Mouse (Mus musculus) pancreas, adult 10 weeks (tissue): ENCODE results near the gene Hist1h4a. TPM values are rescaled to one million over a fixed set of nuclear protein-coding genes. Genes with fewer than 3 reads are reported as not detected.

Experiments used
- polyA plus RNA-seq: library from polyadenylated mRNA; stranded (reverse); fragments of 350-450 nt; fragmentation: Illumina TruSeq; extraction: RNeasy Lipid Tissue Mini Kit (QIAGEN cat#74804); gene quantifications from one replicate; pipeline ENCODE4 v1.2.3, GENCODE M21; 2015; ENCODE audit warnings: low read depth, low replicate concordance; ENCODE audit not compliant: insufficient read depth

The Hist1h4a gene
- polyA plus RNA-seq: not detected

DNA sequence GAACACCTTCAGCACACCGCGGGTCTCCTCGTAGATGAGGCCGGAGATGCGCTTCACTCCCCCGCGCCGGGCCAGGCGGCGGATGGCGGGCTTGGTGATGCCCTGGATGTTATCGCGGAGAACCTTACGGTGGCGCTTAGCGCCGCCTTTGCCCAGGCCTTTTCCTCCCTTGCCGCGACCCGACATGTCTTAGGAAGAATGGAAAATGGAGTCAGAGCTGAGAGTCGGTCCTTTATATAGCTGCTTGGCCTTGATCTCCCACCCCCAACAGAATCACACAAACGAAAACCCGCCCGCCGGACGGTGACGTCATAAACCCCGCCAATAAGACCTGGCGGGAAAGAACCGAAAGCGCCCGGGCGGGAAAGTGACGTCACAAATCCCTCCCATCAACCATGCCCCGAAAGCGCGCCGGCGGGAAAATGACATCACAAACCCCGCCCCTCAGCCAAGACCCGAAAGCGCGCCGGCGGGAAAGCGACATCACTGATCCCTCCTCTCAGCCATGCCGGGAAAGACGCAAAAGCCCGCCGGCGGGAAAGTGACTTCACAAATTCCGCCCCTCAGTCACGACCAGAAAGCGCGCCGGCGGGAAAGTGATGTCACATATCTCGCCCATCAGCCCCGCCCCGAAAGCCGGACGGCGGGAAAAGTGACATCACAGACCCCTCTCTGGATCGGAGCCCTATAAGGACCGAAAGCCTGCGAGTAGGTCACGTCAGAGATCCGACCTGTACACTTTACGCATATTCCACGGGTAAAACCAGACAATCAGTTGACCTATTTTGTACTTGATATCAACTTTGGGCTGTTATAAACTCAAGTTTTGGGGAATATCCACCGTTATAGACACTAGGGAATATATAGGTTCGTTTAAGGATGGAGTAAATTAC, at the start of gene Hist1h4a:
Hist1h4a (minus strand) TSS at position 259 of the 893 bp plus-strand sequence.

DNA sequence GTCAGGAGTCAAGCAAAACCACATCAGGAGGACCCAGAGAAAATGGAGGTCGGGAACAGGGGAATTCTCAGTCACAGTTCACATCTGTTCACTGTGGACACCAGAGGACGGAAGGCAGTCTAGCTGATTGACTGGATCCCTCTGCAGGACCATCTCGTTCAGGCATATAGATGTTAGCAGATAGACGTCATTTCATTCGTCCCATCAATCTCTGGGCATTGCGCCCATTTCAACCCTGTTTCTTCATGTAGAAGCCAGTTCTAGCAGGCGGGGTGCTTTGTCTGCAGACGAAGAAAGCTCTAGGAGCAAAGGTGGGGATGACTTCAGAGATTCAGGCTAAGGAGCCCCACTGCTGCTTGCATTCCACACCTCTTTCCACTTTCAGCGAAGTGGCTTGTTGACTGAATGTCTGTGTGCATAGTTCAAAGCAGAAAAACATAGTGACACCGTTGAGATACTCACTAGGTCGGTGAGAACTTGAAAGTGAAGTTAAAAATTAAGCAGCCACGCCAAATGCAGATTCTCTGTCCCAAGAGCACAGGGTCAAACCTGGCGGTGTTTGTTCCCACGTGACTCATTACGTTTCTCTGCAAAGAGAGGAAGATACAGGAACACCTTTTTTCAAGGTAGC, 45.5 kb upstream of the Hist1h4a start, which contains the start of gene Slc17a2:
Slc17a2 (plus strand) TSS at position 572 of the 631 bp plus-strand sequence.

DNA sequence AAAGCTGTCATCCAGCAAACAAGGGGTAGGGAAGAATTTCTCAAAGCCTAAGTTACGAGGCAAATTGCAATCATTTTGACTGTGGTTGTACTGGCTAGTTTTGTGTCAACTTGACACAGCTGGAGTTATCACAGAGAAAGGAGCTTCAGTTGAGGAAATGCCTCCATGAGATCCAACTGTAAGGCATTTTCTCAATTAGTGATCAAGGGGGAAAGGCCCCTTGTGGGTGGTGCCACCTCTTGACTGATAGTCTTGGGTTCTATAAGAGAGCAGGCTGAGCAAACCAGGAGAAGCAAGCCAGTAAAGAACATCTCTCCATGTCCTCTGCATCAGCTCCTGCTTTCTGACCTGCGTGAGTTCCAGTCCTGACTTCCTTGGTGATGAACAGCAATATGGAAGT, 8.6 kb upstream of the Hist1h4a start, which contains the start of gene Trim38:
Trim38 (plus strand) TSS at position 301 of the 400 bp plus-strand sequence.

DNA sequence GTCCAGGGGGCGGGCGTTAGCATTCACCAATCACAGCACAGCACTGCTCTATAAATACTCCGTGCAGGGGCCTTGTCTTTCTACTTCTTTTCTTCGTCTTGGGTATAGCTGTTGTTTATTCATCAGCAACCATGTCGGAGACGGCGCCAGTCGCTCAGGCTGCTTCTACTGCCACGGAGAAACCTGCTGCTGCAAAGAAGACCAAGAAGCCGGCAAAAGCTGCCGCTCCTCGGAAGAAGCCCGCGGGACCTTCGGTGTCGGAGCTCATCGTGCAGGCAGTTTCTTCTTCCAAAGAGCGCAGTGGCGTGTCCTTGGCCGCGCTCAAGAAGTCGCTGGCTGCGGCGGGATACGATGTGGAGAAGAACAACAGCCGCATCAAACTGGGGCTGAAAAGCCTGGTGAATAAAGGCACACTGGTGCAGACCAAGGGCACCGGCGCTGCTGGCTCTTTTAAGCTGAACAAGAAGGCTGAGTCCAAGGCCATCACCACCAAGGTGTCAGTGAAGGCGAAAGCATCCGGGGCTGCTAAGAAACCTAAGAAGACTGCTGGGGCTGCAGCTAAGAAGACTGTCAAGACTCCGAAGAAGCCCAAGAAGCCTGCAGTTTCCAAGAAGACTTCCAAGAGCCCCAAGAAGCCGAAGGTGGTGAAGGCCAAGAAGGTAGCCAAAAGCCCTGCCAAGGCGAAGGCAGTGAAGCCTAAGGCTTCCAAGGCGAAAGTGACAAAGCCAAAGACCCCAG, 2.7 kb upstream of the Hist1h4a start, which contains the start of gene Hist1h1a:
Hist1h1a (plus strand) TSS at position 81 of the 738 bp plus-strand sequence.

DNA sequence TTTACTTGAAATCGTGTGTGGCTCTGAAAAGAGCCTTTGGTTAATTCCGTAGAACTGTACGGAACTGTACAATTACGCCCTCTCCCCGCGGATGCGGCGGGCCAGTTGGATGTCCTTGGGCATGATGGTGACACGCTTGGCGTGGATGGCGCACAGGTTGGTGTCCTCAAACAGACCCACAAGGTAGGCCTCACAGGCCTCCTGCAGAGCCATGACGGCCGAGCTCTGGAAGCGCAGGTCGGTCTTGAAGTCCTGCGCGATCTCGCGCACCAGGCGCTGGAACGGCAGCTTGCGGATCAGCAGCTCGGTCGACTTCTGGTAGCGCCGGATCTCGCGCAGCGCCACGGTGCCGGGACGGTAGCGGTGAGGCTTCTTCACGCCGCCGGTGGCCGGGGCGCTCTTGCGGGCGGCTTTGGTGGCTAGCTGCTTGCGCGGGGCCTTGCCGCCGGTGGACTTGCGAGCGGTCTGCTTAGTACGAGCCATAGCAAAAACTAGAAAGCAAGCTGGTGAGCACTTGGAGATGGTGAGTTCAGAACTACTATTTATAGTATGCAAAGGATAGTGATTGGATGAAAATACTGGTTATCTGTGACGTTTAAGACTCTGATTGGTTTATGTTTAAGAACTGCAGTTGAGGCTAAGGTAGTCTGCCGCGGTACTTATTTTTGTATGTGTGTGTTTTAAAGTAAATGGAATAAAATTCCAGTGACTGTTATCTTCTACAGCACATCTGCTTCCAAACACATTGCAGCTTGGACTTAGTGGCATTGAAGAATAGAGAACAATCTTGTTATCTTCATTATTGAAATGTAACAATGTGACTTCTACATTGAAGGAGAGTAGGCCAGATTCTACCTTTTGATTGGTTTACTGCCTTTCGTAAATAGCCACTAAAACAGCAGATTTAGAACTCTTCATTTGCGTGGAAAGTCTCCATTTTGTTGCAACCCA, 1.1 kb upstream of the Hist1h4a start, which contains the start of gene Hist1h3a:
Hist1h3a (minus strand) TSS at position 516 of the 951 bp plus-strand sequence.

DNA sequence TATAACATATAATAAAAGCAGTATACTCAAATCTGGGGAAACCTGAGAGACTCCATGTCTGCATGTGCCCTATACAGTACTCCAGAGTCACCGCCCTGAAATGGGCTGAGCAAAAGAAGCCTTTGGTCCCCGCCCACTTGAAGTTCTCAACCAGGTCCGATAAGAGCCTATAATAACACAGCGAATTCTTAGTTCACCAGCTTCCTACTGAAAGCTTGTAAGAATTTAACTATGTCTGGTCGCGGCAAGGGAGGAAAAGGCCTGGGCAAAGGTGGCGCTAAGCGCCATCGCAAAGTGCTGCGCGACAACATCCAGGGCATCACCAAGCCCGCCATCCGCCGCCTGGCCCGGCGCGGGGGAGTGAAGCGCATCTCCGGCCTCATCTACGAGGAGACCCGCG, 4.2 kb downstream of the Hist1h4a start, which contains the start of gene Hist1h4b:
Hist1h4b (plus strand) TSS at position 224 of the 400 bp plus-strand sequence.

DNA sequence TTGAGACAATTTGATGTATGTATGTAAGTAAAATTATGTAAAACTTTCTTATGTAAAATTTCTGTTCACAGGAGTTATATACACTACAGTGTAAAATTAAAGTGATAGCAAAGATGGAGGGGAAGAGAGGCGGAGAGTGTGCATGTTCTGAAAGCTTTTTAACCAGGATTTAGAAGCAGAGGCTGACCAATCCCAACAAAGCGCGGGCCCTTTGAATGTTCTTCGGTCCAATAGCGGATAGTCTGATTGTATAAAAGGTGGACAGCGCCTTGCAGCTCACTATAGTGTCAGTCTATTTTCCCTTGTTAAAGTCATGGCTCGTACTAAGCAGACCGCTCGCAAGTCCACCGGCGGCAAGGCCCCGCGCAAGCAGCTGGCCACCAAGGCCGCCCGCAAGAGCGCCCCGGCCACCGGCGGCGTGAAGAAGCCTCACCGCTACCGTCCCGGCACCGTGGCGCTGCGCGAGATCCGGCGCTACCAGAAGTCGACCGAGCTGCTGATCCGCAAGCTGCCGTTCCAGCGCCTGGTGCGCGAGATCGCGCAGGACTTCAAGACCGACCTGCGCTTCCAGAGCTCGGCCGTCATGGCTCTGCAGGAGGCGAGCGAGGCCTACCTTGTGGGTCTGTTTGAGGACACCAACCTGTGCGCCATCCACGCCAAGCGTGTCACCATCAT, 8.8 kb downstream of the Hist1h4a start, which contains the start of gene Hist1h3b:
Hist1h3b (plus strand) TSS at position 201 of the 675 bp plus-strand sequence.

DNA sequence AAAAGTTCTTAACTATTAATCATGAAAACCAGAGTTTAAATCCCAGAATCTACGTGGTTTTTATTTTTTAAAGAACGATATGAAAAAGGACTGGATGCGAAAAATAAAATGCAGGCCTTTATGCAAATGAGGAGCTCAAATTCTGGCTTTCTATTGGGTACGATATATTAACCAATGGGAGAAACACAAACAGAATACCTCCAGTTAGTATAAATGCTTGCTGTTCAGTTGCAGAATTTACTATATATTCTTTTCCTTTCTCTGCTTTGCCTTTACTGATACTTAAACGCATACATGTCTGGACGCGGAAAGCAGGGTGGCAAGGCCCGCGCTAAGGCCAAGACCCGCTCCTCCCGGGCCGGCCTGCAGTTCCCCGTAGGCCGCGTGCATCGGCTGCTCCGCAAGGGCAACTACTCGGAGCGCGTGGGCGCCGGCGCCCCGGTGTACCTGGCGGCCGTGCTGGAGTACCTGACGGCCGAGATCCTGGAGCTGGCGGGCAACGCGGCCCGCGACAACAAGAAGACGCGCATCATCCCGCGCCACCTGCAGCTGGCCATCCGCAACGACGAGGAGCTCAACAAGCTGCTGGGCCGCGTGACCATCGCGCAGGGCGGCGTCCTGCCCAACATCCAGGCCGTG, 10.1 kb downstream of the Hist1h4a start, which contains the start of gene Hist1h2ab:
Hist1h2ab (plus strand) TSS at position 288 of the 639 bp plus-strand sequence.

DNA sequence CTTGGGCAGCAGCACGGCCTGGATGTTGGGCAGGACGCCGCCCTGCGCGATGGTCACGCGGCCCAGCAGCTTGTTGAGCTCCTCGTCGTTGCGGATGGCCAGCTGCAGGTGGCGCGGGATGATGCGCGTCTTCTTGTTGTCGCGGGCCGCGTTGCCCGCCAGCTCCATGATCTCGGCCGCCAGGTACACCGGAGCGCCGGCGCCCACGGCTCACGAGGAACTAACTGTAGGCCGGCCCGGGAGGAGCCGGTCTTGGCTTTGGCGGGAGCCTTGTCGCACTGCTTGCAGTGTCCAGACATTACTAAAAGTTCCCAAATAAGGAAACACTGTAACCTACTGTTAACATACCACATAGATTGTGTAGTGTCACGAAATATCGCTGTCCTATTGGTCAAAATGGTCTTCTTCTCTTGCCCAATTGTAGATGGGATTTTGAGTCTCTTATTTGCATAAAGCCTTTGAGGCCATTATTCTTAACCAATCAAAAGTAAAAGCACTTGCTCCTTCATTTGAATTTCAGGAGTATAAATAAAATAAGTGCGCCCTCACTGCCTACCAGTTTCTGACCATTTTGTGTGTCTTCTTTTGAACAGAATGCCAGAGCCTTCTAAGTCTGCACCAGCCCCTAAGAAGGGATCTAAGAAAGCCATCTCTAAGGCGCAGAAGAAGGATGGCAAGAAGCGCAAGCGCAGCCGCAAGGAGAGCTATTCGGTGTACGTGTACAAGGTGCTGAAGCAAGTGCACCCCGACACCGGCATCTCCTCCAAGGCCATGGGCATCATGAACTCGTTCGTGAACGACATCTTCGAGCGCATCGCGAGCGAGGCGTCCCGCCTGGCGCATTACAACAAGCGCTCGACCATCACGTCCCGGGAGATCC, 14.6 kb downstream of the Hist1h4a start, which contains the start of gene Hist1h2bb:
Hist1h2bb (plus strand) TSS at position 534 of the 880 bp plus-strand sequence.

DNA sequence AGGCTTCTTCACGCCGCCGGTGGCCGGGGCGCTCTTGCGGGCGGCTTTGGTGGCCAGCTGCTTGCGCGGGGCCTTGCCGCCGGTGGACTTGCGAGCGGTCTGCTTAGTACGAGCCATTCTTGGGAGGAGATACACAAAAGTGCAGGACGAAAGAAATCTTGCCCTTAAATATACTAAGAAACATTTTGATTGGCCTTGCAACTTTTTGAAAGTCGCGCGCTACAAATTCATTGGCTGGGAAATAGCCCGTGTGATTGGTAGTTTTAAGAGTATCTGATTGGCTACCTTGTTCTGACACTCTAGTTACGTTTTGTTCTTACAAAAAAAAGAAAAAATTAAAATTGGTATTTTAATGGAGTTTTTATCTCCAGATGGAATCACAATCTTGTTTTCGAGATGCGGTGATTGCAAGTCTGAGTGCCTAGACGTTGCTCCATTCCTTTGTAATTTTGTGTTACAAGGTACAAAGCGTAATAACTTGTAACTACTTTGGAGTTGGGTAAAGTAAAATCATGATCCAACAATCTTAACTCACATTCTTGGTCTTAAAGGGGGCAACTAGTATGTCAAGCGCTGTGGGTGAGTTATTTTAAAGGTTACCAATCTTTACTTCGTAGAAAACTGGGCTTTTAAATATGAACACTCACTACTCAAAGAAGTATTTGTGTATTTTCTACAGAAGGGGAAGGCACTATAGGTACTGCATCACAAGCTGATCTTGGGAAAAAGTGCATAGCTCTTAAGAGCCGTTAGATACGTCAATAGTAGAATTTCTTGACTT, 15.5 kb downstream of the Hist1h4a start, which contains the start of gene Hist1h3c:
Hist1h3c (minus strand) TSS at position 222 of the 781 bp plus-strand sequence.

DNA sequence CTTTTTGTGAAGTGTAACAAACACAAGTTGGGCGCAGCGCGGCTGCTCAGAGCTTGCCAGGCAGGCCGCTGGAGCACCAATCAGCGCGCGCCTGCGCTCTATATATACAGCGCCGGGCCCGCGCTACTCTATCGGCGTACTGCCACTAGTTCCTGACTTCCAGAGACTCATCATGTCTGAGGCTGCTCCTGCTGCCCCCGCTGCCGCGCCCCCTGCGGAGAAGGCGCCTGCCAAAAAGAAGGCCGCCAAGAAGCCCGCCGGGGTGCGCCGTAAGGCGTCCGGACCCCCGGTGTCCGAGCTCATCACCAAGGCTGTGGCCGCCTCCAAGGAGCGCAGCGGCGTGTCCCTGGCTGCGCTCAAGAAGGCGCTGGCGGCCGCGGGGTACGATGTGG, 22.4 kb downstream of the Hist1h4a start, which contains the start of gene Hist1h1c:
Hist1h1c (plus strand) TSS at position 132 of the 392 bp plus-strand sequence.

Other genes with a start within 250 kb of the Hist1h4a start
- 9.1 TPM for gene Hist1h4h, start 230.2 kb downstream of the Hist1h4a start, polyA plus RNA-seq
- gene Hist1h2af, start 227.3 kb downstream of the Hist1h4a start, polyA plus RNA-seq: not detected
- not detected for gene Hist1h3g, start 225.8 kb downstream of the Hist1h4a start, polyA plus RNA-seq
- not detected for gene Hist1h2bh, start 217.8 kb downstream of the Hist1h4a start, polyA plus RNA-seq
- not detected for gene Hist1h3f, start 217.2 kb downstream of the Hist1h4a start, polyA plus RNA-seq
- gene Hist1h4f, start 209.6 kb downstream of the Hist1h4a start, polyA plus RNA-seq: not detected
- gene Hist1h1d, start 208.0 kb downstream of the Hist1h4a start, polyA plus RNA-seq: 0.48 TPM
- not detected for gene Hist1h3e, start 198.9 kb downstream of the Hist1h4a start, polyA plus RNA-seq
- not detected for gene Hist1h2ae, start 190.0 kb downstream of the Hist1h4a start, polyA plus RNA-seq
- not detected for gene Hist1h2bg, start 189.8 kb downstream of the Hist1h4a start, polyA plus RNA-seq
- not detected for gene Hist1h2bf, start 187.0 kb downstream of the Hist1h4a start, polyA plus RNA-seq
- not detected for gene Hist1h2ad, start 186.8 kb downstream of the Hist1h4a start, polyA plus RNA-seq
- gene Hist1h3d, start 185.5 kb downstream of the Hist1h4a start, polyA plus RNA-seq: not detected
- not detected for gene Hist1h4d, start 179.6 kb downstream of the Hist1h4a start, polyA plus RNA-seq
- 1.9 TPM for gene Hist1h2be, start 140.1 kb downstream of the Hist1h4a start, polyA plus RNA-seq
- gene Hist1h1e, start 138.7 kb downstream of the Hist1h4a start, polyA plus RNA-seq: 0.70 TPM
- gene Hist1h2ac, start 77.3 kb downstream of the Hist1h4a start, polyA plus RNA-seq: 0.33 TPM
- gene Hist1h2bc, start 77.0 kb downstream of the Hist1h4a start, polyA plus RNA-seq: 37.3 TPM
- not detected for gene Hist1h1t, start 65.4 kb downstream of the Hist1h4a start, polyA plus RNA-seq
- 2.0 TPM for gene Hist1h4c, start 62.8 kb downstream of the Hist1h4a start, polyA plus RNA-seq
- gene Hfe, start 50.4 kb downstream of the Hist1h4a start, polyA plus RNA-seq: 11.9 TPM
- gene Hist1h1c, start 22.4 kb downstream of the Hist1h4a start, polyA plus RNA-seq: 18.7 TPM
- gene Hist1h3c, start 15.6 kb downstream of the Hist1h4a start, polyA plus RNA-seq: not detected
- gene Hist1h2bb, start 14.5 kb downstream of the Hist1h4a start, polyA plus RNA-seq: not detected
- gene Hist1h2ab, start 10.1 kb downstream of the Hist1h4a start, polyA plus RNA-seq: not detected
- gene Hist1h3b, start 9.0 kb downstream of the Hist1h4a start, polyA plus RNA-seq: not detected
- not detected for gene Hist1h4b, start 4.2 kb downstream of the Hist1h4a start, polyA plus RNA-seq
- gene Hist1h3a, start 1.2 kb upstream of the Hist1h4a start, polyA plus RNA-seq: not detected
- gene Hist1h1a, start 2.4 kb upstream of the Hist1h4a start, polyA plus RNA-seq: not detected
- not detected for gene Trim38, start 8.7 kb upstream of the Hist1h4a start, polyA plus RNA-seq
- not detected for gene Slc17a2, start 45.8 kb upstream of the Hist1h4a start, polyA plus RNA-seq
- not detected for gene Slc17a3, start 78.2 kb upstream of the Hist1h4a start, polyA plus RNA-seq
- gene Slc17a1, start 106.5 kb upstream of the Hist1h4a start, polyA plus RNA-seq: not detected
- 0.26 TPM for gene Slc17a4, start 153.8 kb upstream of the Hist1h4a start, polyA plus RNA-seq
- gene Hist1h2ba, start 172.9 kb upstream of the Hist1h4a start, polyA plus RNA-seq: not detected
- not detected for gene Hist1h2aa, start 173.2 kb upstream of the Hist1h4a start, polyA plus RNA-seq
- 13.2 TPM for gene Scgn, start 230.0 kb upstream of the Hist1h4a start, polyA plus RNA-seq